Mouse (Mus musculus): Measurements from ENCODE around the gene Adipoq. TPM values are rescaled to one million over a fixed set of nuclear protein-coding genes. Genes with fewer than 3 reads are reported as not detected.

Gene Adipoq
- total RNA-seq, 2 experiments from 2014 or later, result 265 to 655 TPM

DNA sequence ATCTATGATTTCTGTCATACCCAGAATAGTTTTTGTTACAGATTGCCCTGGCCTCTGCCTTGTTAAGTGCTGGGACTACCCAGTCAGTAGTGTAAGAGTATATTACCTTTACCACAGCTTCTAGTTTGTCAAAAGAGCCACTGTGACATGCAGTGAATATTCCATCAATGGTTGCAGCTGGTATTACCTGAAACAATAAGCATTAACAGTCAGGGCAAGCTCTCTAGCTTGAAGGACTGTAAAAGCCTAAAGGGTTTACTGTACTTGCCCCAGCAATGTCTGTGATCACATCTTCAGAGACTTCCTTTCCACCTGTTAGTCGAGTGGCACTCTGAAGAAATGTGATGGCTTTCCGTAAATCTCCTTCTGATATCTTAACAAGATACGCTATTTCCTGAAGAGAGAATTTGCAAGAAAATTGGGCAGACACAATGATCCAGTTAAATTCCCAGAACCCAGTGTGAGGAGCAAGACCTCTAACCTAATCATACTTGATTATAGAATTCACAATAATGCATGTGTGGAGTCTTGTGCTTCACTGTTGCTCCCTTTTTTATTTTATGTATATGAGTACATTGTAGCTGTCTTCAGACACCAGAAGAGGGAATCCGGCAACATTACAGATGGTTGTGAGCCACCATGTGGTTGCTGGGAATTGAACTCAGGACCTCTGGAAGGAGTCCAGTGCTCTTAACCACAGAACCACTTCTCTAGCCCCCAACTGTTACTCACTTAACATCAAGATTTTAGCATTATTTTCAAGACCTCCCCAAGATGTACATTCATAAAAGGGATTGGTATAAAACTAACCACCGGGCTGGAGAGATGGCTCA is 31.8 kb upstream of the Adipoq start:
- DNase-seq (ENCODE audit: low spot score in 2 of 2), result no peak

DNA sequence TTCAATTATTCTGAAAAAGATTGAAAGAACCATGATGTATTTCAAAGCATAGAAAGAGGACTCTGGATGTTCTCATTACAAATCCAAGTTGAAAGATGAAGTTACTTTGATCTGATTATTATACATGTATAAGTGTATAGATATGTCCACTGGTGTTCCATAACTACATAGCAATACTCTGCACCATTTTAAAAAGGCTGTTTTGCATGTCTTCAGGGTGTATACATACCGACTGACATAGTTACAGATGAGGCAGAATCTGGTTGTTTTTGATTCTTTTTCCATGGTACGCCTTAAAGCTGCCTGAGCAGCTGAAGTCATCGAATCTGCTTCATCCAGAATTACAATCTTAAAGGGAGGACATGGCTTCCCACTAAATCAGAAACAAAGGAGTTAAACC is 30.9 kb upstream of the Adipoq start:
- DNase-seq (ENCODE audit: low spot score in 2 of 2), result no peak

DNA sequence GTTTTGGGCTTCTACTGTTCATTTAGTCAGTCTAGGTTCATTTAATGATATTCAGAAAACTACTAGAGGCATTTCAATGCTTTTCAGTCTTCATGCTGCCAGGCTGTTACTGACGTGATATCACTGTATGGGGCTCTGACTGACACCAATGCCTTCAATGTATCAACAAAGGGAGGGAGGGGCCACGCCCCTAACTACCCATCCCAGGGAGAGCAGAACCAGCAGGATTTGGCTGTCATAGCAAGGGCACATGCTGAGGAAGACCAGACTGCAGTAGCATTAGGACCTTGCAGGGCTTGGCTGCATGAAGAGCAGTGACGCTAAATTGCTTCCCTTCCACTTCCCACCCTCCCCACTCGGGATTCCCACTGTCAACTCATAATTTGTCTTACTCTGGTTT is 29.2 kb upstream of the Adipoq start:
- DNase-seq (ENCODE audit: low spot score in 2 of 2), result no peak

- no peak for DNase-seq (ENCODE audit: low spot score in 2 of 2)
These were observed 23.9 kb upstream of the Adipoq start for GRCm38 (mm10) chr16:23122446-23122845.

- DNase-seq (ENCODE audit: low spot score in 2 of 2), result no peak
These were observed 23.2 kb upstream of the Adipoq start for GRCm38 (mm10) chr16:23123104-23123503.

DNA sequence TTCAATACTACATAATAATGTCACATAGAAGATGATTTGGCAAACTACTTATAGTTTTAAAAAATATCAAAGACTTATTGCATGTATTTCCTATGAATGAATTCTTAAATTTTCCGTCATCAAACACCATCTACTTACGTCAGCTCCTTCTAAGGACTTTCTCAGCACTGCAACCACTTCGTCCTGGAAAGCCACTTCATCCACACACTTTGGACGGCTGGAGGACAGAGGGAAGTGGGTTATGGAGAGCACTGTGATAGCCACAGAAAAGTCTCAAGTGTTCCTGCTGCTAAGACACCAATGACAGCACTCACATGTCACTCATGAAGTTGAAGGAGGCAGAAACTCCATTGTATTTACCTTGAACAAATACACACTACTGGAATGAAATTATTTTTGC is 21.9 kb upstream of the Adipoq start:
- no peak for DNase-seq (ENCODE audit: low spot score in 2 of 2)

GRCm38 (mm10) chr16:23127311-23127672 is 19.0 kb upstream of the Adipoq start:
- DNase-seq (ENCODE audit: low spot score in 2 of 2), result no peak

DNA sequence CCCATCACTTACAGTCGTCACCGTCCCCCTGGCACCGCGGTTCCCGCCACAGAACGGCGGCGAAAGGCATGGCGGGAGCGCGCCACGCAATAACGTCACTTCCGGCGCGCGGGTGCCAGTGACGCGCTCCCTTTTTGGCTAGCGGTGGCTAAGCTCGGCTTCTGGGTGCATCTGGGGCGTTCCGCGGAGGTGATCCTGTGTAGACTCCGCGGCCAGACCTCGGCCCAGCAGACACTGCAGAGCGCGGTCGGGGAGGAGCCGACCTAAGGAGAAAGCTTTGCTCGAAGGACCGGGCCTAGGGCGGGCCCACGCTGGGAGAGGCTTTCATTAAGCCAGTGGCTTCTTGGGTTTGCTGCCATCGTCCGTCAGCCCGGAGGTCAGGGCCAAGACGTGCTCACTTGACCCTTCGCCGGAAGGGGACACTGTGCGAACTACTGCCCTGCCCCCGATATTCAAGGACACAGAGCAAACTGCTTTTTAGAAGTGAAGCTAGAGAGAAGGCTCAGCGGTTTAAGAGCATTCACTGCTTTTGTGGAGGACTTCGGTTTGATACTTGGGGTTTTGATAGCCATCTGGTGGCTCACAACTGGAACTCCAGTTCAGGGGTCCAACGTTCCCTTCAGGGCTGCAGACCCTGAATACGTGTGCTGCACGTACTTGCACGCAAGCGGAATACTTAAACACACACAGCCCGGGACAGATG is 18.5 kb upstream of the Adipoq start, which contains the start of gene Rfc4:
Rfc4 (minus strand) TSS at position 65 of the 703 bp plus-strand sequence.
- DNase-seq (ENCODE audit: low spot score in 2 of 2), result peak; percentile 95 to 96

DNA sequence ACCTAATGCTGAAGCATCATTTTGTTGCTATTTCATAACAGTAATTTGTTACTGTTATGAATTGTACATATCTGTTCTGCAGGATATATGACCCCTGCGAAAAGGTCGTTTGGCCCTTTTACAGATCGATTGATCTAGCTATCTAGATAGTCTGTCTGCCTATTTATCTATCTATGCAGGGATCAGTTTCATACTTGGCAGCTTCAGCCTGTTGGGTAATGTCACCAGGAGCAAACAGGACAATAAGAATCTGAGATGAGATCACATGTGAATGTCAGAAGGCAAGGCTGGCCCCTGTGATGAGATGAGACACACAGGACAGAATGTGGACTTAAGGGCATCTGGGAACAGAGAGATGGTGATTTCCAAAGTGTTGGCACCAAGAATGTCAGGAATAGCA is 16.0 kb upstream of the Adipoq start:
- DNase-seq (ENCODE audit: low spot score in 2 of 2), result no peak

DNA sequence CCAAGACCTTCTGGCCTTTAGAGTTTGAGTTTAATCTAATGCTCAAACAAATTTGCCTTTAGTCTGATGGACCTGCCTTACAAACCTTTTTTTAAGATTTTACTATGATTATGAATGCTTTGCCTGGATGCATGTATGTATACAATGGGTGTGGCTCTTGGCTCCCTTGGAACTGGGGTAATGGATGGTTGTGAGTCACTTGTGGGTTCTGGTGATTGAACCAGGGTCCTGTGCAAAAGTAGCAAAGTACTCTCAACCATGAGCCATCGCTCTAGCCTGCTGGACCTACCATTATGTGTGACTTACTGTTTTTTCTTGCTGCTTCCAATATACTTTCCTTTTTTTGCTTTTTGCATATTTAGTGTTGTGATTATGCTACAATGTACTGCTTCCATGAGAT is 14.0 kb upstream of the Adipoq start:
- DNase-seq (ENCODE audit: low spot score in 2 of 2), result no peak

- no peak for DNase-seq (ENCODE audit: low spot score in 2 of 2)
These were observed 10.8 kb upstream of the Adipoq start for GRCm38 (mm10) chr16:23135421-23136149.

- DNase-seq (ENCODE audit: low spot score in 2 of 2), result no peak
These were observed 9.8 kb upstream of the Adipoq start for GRCm38 (mm10) chr16:23136406-23136970.

DNA sequence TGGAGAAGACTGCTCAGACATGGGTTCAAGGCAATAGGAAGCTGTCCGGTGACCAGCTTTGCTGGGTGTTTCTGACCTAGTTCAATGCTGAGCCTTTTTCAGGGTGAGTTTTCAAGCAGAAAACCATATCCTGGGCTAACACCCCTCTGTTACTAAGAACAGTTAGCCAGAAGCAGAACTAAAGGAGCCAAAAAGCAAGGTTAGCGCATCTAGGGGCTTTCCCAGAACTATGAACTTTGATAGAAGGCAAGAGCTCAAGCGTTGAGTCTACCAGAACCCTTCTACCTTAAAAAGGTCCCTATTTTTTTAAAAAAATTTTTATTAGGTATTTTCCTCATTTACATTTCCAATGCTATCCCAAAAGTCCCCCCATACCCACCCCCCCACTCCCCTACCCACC is 5.4 kb upstream of the Adipoq start:
- no peak for DNase-seq (ENCODE audit: low spot score in 2 of 2)

GRCm38 (mm10) chr16:23144326-23144725 is 2.0 kb upstream of the Adipoq start:
- DNase-seq (ENCODE audit: low spot score in 2 of 2), result no peak

DNA sequence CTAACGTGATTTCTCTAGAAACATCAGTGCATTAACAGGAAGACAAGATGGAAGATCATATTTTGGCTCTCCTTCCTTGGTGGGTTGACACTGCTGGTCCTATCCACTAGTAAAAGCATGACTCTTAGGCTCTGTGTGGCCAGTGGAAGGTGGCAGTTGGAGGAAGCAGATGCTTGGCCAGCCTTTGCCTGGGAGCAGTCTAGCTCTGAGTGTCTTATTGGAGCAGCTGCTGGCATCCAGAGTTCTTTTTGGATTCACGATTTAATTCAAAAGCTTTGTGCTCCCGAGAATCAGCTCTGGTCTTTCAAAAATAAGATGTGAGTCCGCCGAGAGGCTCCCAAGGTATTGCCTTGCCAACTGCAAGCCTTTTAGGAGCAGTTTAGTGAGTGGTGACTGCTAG is 1.1 kb upstream of the Adipoq start:
- no peak for DNase-seq (ENCODE audit: low spot score in 2 of 2)

DNA sequence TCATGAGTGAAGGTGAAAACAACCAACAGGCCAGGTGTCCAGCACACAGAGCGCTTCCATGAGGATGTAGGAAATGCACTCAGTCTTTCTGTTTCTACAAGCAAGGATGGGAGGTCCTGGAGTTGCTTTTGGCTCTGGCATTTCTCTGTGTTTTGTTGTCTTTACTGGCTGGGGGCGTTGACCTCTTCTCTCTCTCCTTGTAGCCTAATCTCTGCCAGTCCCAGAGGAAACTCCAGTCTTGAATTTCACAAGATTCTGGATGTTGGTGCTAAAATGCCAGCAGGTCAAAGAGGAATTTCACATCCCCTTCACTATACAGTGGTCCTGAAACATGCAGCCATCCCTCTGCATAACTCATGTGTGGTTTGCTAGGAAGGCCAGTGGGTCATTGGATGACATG is 2.6 kb downstream of the Adipoq start:
- DNase-seq (ENCODE audit: low spot score in 2 of 2), result no peak

DNA sequence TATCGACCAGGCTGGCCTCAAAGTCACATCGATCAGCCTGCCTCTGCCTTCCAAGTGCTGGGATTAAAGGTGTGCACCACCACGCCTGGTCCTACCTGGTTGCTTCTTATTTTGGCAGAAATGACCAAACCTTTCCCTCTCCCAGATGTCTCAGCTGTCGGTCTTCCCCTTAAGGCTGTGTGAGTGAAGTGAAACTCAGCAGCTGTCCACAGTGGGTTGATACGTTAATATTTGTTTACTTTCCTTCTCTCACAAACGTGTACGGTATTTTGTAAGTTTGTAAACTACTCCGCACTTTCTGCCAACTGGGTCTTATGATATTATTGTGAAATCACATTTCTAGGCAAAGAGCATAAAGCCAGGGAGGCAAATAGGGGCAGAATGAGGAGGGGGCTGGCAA is 3.1 kb downstream of the Adipoq start:
- no peak for DNase-seq (ENCODE audit: low spot score in 2 of 2)

GRCm38 (mm10) chr16:23151423-23151822 is 5.1 kb downstream of the Adipoq start:
- no peak for DNase-seq (ENCODE audit: low spot score in 2 of 2)

DNA sequence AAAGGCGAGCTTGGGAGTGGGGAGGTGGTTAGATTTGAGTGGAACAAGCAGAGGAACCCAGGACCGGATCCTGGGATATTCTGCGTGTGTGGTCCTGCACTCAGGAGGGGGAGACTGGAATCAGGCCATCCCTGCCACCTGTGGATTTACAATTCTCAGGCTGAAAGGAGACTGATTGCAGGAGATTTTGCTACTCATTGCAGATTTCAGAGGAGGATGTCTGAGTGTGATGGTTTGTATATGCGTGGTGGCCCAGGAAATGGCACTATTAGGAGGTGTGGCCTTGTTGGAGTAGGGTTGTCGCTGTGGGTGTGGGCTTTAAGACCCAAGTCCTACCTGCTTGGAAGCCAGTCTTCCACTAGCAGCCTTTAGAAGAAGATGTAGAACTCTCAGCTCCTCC is 7.9 kb downstream of the Adipoq start:
- DNase-seq (ENCODE audit: low spot score in 2 of 2), result no peak

DNA sequence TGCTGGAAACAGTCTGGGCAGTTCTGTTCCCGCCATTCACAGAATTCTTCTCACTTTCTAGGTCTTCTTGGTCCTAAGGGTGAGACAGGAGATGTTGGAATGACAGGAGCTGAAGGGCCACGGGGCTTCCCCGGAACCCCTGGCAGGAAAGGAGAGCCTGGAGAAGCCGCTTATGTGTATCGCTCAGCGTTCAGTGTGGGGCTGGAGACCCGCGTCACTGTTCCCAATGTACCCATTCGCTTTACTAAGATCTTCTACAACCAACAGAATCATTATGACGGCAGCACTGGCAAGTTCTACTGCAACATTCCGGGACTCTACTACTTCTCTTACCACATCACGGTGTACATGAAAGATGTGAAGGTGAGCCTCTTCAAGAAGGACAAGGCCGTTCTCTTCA is 10.7 kb downstream of the Adipoq start:
- DNase-seq (ENCODE audit: low spot score in 2 of 2), result no peak

- DNase-seq (ENCODE audit: low spot score in 2 of 2), result no peak
These were observed 12.0 kb downstream of the Adipoq start for GRCm38 (mm10) chr16:23158292-23158691.

GRCm38 (mm10) chr16:23158957-23159356 is 12.6 kb downstream of the Adipoq start:
- no peak for DNase-seq (ENCODE audit: low spot score in 2 of 2)

Data from adrenal gland, adult 18-20 months (tissue).